Mouse (Mus musculus): Measurements from ENCODE around the gene Dhx40.

Dhx40 gene

DNA sequence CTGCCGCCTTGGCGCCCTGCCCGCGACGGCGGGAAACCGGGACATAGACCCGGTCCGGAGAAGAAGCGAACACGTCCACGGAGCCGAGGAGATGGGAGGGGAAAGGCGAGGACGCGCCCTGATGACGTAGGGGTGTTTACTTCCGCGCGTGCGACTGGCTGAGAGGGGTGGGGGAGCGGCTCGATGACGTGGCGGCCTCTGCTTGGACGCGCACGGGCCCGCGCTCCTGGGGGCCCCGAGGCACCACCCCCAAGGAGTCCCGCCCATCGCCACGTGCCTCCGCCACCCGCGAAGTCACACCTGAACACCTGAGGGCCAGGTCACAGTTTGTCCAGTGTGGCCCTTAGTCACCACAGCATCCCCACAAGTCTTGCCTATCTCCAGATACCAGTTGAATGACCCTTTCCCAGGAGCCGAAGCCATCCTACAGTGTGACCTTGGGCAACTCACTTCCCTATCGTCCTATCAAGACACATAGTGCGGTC lies at the start of gene Dhx40:
Gene Dhx40 (minus strand): TSS at position 242 of the 485 bp plus-strand sequence.
- DNase-seq (ENCODE audit: low read depth) = peak; percentile 58

DNA sequence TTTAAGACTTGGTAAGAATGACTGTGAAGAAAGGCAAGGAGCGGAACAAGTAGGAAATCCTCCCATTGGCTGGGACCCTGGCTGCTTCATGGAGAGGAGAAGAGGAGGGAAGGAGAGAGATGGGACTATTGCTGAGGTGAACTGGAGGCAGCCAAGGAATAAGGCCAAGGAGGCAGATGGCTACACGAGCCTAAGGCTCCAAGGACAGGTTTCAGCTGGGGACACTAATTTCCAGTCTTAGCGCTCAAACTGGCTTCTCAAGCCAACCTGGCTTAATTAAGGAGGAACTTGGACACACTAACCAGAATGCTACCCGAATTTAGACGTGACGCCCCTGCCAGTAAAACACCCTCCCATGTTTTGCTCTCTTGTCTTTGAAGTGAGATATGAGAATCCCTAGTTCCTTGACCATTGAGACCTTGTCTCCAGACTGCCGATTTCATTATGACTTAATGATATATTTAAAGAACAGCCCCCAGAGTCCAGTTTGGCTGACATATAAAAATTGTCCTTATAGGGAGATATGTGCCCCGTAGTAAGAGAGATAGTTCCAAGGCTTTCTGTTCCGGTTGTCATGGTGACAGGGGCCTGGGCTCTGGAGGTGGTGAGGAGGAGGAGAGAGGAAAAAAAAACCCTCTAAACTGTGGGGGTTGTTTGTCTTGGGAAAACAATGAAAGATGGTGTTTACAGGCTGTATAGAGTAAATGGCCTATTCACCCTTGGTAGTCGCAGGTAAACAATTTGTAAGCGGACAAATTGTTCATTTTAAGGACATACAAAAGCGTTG lies 48.3 kb upstream of the Dhx40 start:
- DNase-seq (ENCODE audit: low read depth) = no peak

DNA sequence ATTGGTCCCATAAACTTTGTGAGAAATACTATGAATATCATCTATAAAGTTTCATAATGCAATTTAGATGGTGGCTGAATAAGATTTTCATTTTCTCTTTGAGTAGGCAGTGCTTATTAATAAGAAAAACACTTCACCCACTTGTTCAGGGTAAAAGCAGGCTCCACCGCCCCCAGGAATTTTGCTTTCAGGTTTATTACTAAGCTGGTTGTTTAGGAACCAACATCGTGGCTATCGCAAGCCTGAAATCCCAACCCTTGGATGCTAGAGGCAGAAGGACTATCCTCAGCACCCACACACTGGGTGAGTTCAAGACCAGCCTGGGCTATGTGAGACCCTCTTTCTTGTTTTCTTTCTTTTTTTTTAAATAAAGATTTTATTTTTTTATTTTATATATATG lies 45.5 kb upstream of the Dhx40 start:
- no peak for DNase-seq (ENCODE audit: low read depth)

DNA sequence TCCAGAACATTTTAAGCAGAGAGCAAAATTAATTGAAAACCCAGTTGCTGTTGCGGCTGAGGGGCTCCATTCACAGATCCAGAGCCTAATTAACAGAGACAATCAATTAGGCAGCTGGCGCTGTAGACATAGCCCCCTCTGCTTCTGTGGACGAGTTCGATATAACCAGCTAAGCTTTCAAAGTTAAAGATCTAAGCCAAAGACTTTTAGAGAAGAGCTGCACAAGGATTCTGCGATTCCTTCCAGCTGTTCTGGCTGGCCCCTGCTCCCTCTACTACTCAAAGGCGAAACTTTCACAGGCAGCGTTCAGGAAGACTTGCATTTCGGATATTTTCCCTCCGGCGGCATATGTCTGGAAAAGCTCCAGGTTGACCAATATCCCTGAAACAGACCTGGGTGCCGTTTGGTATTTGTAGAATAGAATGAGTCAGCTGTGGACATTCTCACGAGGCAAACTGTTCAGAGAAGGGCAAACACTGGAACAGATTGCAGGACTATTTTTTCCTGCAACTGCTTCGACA lies 45.0 kb upstream of the Dhx40 start:
- DNase-seq (ENCODE audit: low read depth) = no peak

DNA sequence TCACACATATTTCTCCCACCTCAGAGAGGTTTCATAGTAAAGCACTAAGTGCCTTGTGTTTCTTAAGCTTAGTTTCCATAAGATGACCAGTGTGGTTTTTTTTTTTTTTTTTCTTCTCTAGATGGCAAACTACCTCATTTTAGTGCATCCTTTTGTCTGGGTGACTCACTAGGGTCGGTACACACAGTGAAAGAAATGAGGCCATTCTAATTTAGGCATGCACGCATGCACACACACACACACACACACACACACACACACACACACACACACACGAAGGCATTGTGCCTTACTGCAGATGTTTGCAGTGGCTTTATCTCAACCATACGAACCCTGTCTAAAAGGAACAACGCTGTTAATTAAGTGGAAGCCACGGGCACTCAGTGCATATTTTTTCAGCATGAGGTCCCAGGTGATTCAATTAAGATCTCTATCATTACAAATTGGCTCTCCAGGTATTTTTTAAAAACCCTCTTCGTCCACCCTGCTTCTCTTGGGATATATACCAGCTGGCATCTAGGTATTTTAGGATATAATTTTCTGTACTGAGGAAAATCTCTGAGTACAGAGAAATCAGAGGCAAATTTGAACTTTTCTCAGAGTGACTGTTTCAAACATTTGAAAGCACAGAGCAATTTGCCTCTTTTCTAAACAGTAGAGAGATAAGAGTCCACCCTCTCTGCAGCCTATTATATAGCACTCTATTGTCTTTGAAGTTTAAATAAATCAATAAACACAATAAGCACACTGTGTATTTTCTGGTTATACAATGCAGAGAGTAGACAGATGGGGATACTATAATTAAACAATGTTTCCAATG lies 44.4 kb upstream of the Dhx40 start:
- DNase-seq (ENCODE audit: low read depth) = no peak

DNA sequence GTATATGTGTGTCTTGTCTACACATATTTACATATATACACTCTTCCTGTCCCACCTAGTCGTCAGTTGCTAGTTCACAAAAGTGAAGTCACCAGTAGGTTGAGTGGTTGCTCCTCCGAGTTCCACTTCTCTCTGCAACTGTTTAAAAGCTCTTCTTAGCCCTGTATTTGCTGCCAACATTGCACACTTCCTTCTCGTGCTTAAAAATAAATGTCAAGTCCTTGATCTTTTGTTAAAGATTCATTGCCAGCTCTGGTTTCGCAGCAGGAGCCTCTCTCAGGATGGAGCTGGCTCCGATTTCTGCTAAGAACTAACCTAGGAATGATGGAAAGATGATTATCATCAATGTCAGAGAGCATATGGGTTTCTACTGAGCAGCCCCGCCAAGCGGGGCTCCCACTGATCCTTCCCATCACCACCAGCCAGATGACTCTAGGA lies 43.7 kb upstream of the Dhx40 start:
- DNase-seq (ENCODE audit: low read depth) = no peak

DNA sequence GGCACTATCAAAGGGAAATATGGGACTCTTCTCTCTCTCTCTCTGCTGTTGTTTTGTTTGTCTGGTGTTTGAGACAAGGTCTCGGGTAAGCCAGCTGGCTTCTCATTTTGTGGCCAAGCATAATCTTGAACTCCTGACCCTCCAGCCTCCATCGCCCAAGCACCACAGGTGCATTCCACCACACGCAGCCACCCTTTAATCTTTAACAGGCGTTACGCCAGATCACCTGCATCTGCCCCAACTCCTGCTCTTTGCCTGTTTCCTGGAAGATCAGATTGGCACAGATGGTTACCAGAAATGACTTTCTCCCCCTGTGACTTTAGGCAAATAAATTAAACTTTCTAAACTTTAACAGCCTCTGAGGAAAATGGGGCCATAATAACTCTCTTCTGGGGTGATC lies 36.3 kb upstream of the Dhx40 start:
- DNase-seq (ENCODE audit: low read depth) = no peak

DNA sequence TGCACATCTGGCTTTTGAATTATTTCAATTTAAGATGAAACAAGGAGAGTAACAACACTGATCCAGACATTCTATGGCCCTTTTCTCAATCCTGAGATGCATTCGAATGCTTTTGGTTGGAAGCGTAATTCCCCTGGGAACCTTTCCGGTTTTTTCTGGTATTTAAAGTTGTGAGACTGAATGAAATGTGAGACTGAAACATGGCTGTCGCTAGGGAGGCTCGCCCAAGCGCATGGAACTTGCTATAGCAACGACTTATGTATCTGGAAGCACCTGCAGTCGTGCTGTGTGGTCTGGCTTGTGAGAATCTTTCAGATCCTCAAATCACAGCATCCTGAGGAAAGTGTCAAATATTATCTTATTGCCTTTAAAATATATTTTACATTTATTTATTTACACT lies 33.7 kb upstream of the Dhx40 start:
- no peak for DNase-seq (ENCODE audit: low read depth)

DNA sequence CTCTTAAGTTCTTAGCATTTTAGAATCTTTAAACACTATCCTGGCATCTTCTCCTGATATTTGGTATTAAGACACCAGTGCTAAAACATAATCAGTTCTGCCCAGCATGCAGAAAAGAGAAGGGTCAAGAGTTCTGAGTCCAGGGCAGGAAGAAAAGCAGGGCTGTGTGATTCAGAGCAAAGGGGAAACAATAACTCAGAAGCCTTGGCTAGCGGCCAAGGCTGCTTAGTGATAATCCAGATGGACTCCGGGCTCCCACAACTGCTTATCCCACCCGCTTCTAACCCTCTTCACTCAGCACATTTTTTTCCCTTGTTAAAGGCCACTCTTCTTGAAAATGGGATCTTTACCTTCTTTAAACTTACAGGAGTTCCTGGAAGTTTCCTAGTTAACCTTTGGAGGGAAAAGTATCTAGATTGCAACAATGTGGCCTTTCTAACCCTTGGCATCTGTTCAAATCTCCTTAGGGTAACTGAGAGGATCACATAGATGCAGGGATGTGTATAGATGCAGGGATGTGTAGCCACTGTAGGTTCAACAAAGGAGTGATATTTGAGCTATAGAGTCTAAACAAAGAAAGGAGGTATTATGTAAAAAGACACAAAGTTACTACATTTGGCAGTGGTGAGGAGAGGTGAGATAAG lies 33.1 kb upstream of the Dhx40 start:
- DNase-seq (ENCODE audit: low read depth) = no peak

DNA sequence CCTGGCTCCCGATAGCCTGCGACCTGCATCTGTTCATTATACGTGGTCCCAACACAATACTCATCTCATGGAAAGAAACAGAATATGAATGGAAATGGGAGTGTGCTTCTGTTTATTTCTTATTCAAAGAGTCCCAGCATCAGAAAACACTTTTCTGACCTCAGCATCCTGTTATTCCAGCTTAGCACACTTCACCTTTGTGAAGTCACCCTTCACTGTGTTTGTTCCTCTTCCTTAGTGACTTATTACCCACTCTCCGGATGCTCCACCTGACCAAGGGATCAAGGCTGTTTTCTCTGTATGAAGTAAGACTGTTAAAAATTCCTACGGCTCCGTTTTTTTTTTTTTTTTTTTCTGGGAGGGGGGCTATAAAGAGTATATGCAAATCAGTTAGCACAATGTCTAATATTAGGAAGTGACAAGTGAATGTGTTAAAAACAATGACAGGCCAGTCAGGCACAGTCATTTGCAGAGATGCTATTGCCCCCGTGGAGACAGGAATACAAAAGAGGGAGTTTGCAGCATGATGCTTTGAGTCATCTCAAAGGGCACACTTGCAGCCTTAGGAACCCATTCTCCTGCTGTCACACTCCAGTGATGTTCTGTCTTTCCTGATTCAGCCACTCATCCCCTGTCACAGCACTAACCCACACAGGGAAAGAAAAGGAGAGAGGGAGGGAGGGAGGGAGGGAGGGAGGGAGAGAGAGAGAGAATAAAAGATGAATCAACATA lies 32.3 kb upstream of the Dhx40 start:
- DNase-seq (ENCODE audit: low read depth) = no peak

DNA sequence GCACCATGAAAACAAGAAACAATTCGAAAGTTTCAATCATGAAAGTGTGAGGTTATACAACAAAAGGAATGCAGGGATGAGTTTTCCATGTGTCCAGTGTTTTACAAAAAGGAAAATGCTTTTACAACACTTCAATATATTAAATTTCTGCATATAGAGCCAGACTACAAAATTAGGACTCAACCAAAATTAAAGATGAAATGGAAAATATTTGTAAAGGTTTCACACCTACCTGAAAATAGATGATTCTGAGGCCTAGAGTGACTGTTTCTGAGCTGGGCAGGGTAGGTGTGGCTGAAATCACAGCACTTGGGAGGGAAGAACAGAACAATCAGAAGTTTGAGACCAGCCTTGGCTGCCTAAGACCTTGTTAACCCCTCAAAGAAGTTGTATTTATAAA lies 31.2 kb upstream of the Dhx40 start:
- no peak for DNase-seq (ENCODE audit: low read depth)

DNA sequence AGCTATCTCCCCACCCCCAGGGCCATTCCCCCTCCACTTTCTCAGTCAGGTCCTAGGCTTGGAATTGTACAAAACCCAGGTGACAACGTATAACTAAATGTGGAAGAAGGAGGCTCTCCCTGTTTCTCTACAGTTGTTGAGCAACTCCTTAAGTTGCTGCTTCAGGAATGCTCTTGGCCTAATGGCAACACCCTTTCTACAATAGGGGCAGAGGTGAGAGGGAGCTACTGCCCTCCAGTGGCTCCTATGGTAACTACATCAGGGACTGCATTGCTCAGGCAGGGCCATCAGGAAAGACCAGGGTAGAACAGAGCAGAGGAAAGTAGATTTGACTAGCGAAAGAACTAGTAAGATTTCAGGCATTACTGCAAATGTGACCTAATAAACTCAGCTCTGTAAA lies 28.8 kb upstream of the Dhx40 start:
- peak; percentile 74 for DNase-seq (ENCODE audit: low read depth)

DNA sequence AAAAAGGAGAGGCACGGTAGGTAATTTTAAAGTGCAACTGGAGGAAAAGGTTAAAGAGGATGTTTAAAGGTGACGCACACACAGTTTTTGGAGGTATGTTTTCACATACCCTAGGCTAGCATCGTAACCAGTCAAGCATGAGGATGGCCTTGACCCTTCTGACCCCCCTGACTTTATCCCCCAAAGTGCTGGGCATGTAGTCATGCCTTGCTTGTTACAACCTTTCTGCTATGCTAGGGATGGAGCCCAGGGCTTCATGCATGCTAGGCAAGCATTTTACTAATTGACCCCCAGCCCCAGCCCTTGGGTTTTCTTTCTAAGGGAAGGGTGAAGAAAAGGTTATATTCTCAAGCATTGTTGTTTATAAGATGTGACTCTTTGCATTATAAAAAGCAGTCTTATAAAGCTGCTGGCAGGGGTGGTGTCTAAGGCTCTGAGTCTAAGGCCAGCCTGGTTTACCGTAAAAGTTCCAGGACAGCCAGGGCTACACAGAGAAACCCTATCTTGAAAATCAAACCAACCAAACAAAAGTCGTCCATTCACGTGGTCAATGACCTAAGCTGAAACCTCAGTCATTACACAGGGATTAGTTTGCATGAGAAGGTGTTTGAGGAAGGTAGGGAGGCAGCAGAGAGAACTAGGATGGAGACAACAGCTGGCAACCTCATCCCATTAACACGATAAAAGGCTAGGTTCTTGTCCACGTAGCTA lies 27.2 kb upstream of the Dhx40 start:
- DNase-seq (ENCODE audit: low read depth) = no peak

DNA sequence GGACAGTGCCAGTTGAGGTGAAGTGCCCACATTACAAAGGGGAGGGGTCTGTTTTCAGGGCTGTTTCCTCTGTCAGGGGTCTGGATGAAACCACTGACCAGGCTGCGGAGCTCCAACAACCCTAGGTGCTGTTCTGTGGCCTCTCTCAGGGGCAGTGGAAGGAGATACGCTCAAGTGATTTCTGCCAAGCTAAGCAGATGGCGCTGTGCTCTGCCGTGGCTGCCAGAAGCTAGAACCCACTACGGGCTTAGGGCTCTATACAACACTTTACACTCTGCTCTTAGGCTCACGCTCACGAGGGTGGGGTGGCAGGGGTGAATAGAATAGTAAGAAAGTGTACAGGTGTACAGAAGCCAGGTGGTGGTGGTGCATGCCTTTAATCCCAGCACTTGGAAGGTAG lies 26.5 kb upstream of the Dhx40 start:
- no peak for DNase-seq (ENCODE audit: low read depth)

DNA sequence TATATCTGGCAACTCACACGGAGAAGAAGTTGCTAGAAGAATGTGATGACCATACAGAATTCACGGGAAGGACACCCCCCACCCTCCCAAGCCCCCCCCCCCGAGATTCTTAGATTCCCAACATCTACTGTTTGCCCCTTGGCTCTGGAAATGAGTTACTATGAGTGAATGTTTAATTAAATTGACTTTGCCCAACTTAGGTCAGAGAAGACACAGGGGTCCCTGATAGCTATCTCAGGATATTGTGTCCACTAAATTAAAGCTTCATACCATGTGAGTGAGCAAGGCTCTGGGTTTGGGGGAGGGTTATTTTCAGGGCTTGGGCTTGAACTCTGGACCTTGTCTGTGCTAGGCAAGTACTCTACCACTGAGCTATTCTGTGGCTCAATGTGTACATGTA lies 25.6 kb upstream of the Dhx40 start:
- no peak for DNase-seq (ENCODE audit: low read depth)

DNA sequence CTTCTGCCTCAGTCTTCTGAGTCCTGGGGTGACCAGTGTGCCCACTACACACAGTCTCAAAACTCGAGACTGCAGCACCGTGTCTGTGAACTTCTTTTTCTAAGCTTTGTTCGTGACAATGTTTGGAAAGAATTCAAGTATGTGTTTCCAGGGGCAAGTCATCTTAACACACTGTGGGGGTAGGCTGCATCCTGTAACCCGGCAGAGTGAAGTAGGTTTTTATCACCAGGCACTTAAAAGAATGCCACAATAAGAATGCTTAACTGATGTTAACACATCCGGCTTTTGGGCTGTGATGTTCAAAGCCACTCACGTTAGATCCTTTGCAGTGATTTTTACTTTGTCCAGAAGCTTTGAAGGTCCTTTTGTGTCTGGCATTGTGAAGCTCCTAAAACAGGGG lies 20.9 kb upstream of the Dhx40 start:
- no peak for DNase-seq (ENCODE audit: low read depth)

DNA sequence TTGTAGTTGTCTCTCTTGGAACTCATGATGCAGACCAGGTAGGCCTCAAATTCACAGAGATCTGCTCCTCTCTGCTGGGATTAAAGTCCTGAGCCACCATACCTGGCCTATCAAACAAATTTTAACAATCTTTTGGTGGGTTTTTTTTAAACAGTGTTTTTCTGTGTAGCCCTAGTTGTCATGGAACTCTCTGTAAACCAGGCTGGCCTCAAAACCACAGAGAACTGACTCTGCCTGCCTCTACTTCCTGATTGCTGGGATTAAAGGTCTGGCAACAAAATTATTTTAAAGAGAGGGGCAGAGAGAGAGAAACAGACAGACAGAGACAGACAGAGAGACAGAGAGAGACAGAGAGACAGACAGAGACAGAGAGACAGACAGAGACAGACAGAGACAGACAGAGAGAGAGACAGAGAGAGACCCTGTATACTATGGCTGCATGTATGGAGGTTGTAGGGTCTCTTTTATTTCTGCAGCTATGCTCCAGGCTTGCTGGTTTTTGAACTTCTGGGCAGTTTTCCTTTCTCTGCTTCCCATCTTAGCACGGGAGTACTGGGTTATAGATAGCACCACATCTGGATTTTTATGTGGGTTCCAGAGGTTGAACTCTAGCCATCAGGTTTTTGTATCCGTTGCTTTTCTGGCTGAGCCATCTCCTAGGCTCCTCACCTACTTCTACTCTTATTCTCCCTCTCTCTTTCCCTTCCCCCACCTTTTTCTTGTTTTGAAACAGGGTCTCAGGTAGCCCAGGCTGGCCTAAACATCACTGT lies 20.1 kb upstream of the Dhx40 start:
- DNase-seq (ENCODE audit: low read depth) = no peak

DNA sequence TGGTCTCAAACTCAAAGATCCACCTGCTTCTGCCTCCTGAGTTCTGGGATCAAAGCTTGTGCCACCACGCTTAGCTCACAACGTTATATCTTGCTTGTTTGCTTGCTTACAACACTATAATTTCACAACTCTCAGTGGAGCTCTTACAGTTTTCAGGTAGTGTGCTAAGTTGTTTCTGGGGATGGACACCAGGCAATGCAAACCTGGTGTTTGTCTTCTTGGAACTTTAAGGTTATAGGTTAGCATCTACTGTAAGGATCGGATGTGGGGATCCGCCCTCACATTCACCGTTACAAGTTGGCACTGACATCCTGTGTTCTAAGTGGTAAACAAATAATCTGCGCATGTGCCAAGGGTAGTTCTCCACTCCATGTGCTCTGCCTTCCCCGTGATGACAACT lies 16.9 kb upstream of the Dhx40 start:
- DNase-seq (ENCODE audit: low read depth) = no peak

DNA sequence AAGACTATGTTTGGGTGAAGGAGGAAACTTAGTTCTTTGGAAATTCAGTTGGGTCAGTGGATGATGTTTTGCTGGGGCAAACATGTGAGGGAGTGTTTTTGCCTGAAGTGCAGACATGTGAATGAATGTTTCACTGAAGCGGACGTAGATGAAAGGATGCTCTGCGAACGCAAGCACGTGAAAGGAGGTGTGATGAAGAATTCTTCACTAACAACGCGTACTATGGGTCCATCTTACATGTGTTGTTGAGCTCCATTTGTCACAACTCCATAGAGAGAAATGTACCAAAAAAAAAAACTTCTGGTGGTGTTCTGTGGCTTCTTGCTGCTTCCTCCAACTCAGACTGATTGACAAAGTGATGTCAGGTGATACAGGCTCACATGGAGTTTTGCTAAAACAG lies 15.0 kb upstream of the Dhx40 start:
- DNase-seq (ENCODE audit: low read depth) = no peak

DNA sequence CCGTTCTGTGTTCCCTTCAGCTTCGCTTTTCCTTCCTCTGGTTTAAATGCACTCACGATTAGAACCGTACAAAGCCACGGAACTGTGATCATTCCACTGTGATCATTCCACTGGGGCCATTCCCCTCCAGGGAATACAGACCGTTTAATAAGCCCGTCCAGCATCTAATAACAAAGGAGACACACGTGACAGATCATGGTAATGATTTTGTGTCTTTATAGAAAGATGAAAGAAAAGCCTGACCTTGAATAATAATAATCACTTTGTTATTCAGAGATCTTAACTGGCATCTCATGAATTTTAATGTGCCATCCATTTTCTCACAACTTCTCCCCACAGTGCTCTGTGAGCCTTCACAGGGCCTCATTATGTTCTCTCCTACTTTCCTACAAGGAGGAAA lies 12.0 kb upstream of the Dhx40 start:
- DNase-seq (ENCODE audit: low read depth) = no peak
